Mouse (Mus musculus) left cerebral cortex, adult 11 months (tissue): ENCODE measurements at regions not wholly inside any gene's neighbourhood (a gene's known extent, or its start where the extent isn't known, plus 50 kb on each side); places are given as distances from the start of the nearest gene placed in this dataset.
A peak's percentile ranks its signal among the peaks of the same experiment; 100 is the strongest.

Experiments
- DNase-seq: peaks from one replicate; pipeline ENCODE4 v3.0.0; 2022; ENCODE audit warnings: low spot score

GRCm38 (mm10) chr8:46898697-46899445 is 87.8 kb upstream of the Enpp6 start:
- DNase-seq: no peak

- DNase-seq: no peak
These were observed 85.9 kb upstream of the Enpp6 start for GRCm38 (mm10) chr8:46900826-46901225.

DNA sequence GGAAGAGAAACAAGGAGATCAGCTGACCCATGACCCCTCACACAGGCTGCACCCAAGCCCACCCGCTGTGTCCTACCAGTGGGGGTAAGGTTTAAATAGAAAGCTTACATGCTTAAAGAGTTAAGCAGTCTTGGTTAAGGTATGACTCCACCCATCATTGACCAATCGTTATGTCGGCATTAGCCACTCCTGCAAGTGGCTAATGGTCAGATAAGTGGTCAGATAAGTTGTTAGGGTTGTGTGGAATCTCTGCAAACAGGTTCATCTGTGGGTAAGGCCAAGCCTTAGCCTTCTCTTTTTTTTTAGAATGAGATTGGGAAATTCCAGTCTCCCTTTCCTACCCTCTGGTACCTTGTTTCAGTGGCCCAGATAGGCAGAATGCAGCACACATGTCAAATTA is 82.0 kb upstream of the Enpp6 start:
- no peak for DNase-seq

DNA sequence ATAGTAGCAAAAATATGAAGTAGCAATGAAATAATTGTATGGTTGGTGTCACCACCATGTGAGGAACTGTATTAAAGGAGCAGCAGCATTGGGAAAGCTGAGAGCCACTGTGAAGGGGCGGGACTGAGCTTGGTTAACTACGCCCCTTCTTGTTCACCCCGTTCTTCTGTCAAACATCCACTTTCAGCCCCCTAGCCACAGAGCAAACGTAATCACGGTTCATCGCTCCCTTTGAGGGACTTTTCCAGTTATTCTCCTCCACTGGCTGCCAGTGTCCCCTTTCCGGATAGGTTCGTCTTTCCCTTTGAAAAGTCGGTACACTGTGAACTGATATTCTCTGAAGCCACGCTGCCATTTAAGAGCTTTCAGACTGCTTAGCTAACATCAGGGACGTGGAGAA is 79.3 kb upstream of the Enpp6 start:
- DNase-seq: no peak

DNA sequence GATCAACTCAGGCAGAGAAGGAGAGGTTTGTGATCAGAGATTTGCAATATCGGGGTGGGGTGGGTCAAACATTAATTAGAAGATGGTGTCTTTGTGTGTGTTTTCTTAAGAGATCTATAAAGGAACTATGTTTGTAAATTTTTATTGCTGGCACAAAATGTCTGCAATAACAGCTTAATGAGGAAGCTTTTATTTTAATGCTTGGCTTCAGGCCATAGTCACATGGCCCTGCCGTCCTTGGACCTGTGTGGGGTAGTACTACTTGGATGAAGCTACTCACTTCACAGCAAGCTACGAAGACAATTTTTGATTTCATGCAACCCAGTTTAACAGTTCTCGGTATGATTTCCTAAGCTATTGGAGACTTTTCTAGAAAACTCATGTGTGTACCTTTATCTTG is 78.5 kb upstream of the Enpp6 start:
- DNase-seq: no peak

DNA sequence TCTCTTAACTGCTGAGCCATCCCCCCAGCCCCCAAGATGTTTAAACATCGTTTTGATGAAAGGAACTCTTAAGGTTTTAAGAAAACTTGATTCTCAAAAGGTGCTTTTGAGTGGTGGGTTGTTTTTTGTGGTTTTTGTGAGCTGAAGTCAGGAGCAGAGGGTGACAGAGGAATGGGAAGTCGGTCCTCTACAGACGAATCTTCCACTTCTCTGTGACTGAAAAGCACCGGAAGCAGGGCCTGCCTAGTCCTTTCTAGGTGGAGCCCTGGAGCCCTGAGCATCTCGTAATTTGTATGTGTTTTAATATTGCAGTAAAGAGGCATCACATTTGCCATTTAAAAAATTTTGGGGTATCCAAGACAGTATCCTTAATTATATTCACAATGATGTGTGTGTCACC is 72.7 kb upstream of the Enpp6 start:
- no peak for DNase-seq

GRCm38 (mm10) chr8:46920071-46920470 is 66.6 kb upstream of the Enpp6 start:
- no peak for DNase-seq

DNA sequence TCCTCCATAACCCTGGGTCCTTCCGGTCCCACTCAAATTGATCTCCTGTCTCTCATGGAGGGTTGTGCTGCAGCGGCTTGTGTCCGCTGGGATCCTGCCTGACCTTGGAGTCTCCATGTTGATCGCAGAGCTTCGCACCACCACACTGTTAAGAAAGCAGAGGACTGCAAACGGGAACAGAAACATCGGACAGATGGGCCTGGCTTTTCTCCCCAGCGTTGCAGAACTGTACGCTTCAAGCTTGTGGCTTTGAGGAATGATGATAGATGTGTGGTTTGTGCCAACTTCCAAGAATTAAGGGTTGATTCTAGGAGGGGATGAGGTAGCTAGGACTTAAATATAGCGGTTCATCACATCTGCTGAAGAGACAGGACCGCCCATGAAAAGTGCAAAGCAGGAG is 65.6 kb upstream of the Enpp6 start:
- no peak for DNase-seq

DNA sequence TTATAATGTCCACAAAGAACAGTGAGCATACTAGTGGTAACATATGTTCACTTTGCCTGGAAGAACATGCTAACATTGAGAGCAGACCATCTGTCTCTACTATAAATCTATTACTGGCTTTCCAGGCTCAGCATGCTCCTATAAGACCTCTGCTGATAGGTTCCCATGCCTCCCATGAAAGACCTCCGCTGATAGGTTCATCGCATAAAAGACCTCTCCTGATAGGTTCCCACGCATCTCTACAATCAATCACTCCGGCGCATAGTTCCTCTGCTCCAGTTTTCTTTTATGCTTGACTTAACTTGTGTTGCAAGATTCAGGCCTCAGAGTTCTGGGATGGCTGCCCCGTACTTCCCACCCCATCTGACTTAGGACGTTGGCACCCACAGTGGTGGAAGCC is 65.1 kb upstream of the Enpp6 start:
- no peak for DNase-seq

- DNase-seq: no peak
These were observed 61.7 kb upstream of the Enpp6 start for GRCm38 (mm10) chr8:46924787-46925548.

GRCm38 (mm10) chr8:46928718-46929117 is 58.0 kb upstream of the Enpp6 start:
- DNase-seq: no peak

- DNase-seq: no peak
These were observed 57.0 kb upstream of the Enpp6 start for GRCm38 (mm10) chr8:46929678-46930077.

GRCm38 (mm10) chr8:46931267-46931666 is 55.4 kb upstream of the Enpp6 start:
- DNase-seq: no peak

DNA sequence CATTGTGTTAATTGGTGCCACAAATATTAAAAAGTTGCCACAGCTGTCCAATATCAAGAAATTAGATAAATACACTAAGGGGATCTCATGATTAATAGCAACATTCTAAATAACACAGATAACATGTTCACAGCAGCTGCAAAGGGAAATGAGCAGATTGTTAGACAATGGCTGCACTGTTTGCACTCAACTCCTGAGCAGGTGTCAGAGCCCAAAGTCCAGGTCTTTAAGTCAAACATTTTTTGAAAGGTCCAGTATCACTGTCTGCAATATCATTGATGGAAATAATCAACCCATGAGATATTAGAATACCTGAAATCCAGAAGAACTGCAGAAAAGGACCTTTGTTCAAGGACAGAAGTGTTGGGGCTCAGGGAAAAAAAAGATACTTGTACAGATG is 53.4 kb upstream of the Enpp6 start:
- no peak for DNase-seq

GRCm38 (mm10) chr8:46934254-46934653 is 52.4 kb upstream of the Enpp6 start:
- DNase-seq: peak; percentile 78

DNA sequence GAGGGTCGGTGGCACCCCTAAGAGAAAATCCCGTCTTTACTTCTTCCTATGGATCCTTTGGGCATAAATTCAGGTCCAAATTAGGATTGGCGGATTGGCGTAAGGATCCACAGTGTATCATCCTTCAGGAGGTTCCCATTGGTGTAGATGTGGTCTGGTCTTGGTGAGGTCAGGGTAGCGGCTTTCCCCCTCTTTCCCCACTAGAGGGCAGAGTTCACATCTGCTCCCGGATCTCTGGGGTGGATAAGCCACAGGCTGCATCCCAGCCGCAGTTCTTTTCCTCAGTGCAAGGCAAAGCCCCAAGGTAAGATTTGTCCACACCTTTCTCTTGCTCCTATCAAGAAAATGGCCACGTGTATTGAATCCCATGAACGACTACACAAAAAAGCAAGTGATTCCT is 51.8 kb upstream of the Enpp6 start:
- DNase-seq: peak; percentile 46

GRCm38 (mm10) chr8:46936039-46936438 is 50.6 kb upstream of the Enpp6 start:
- DNase-seq: no peak
